Mouse (Mus musculus) erythroblast, embryonic 14.5 days (primary cell): ENCODE data around the gene Slc26a9.

ENCODE experiments used
- GATA1 ChIP-seq: IDR thresholded peaks from 2 replicates; pipeline ENCODE4 v1.6.1; 2012; ENCODE audit warnings: low read length, inconsistent platforms, mixed read lengths
- TAL1 ChIP-seq: IDR thresholded peaks from 3 replicates; pipeline ENCODE4 v1.6.1; 2012; ENCODE audit warnings: low read length, inconsistent platforms, mixed read lengths

- TF ChIP-seq GATA1, result no peak
- no peak for TF ChIP-seq TAL1
Measured at GRCm38 (mm10) chr1:131747761-131748160, 3.9 kb downstream of the Slc26a9 start.
